Mouse (Mus musculus): ENCODE data around the gene Eftud2.

Gene Eftud2

DNA sequence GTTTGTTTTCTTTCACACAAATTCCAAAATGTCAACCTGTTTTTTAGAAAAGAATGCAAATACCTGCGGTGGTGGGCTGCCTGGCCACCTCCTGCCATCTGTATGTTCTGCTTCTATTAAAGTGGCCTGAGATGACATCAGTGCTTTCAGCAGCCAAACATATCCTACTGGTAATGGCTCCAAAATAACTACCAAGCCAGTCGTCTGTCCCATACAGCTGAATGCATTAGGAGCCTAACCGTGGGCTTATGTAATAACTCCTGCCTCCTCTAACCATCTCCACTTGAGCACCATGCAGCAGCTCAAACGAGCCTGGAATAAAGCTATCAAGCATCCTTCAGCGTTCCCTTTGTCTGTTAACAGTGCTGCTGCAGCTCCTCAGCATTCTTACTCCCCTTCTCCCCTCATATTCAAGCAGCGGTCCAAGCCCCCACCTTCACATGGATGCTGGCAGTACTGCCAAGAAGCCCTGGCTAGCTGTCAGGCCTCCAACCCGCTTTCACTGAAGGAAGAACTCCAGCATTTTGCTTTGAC lies 5.9 kb downstream of the Eftud2 start:
- DNase-seq = peak; percentile 54 to 63

DNA sequence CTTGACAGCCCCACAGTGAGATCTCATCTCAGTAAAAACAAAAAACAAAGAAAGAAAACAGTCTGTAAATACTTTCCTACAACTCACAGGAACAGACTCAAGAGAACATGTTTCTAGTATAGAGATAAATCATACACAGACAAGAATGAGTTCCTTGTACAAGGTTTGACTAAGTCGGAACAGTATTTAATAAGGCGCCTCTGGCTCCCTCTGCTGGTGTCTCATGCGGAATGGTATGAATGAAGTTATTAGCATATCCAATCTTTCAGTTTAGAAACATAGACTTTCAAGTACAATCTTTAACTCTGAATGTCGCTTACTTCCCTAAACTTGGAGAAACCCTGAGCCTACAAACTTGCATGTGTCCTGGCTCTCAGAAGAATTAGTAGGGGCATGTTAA lies 16.5 kb downstream of the Eftud2 start:
- DNase-seq = peak; percentile 85 to 89

DNA sequence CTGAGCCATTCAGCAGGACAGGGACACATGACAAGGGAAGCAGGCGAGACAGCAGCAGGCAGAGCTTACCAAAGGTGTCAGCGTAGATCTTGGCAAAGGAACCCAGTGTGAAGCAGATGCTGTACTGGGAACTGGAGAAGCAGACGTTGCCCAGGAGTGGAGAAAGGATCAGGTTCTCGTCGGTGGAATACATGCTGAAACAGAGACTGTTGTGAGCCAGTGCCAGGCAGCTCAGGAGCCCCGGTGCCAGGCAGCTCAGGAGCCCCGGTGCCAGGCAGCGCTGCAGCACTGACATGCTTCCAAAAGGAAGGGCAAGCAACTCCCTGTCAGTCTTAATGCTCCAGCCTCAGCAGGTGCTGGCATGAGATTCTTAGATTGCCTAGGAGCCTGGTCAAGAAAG lies 20.9 kb downstream of the Eftud2 start:
- peak; percentile 77 to 85 for DNase-seq

DNA sequence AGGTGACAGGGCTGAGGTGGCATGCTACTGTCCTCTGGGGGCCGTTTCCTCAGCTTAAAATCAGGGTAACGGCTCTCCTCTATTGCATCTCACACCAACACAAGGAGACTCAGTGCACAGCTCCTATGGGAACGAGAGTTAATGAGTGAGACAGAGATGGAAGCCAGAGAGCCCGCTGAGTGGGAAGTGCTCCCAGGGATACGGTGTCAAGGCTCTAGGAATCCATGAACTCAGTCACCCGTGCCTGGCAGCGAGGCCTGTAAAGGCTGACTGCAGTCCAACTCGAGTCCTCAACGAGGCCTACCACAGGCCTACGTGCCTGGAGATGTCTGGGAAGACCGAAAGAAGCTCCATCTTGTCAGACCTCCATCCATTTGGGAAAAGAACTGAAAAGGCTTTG lies 21.8 kb downstream of the Eftud2 start:
- peak; percentile 57 to 67 for DNase-seq

DNA sequence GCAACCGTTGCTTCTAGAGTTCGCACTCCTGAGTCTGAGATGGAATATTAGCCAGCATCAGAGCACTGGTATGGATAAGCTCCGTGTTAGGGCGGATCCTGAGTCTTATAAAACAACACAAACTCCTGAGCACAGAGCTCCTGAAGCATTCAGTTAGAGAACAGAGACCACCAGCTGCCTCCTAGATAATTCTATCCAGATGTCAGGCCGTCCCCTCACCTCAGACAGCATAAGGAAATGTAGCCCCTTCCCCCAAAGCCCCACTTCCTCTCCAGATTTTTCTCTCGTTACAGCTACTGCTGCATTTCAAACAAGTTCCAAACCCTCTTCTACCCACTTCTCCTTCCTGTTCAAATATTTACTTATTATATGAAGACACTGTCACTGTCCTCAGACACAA lies 24.8 kb downstream of the Eftud2 start:
- no peak for DNase-seq

DNA sequence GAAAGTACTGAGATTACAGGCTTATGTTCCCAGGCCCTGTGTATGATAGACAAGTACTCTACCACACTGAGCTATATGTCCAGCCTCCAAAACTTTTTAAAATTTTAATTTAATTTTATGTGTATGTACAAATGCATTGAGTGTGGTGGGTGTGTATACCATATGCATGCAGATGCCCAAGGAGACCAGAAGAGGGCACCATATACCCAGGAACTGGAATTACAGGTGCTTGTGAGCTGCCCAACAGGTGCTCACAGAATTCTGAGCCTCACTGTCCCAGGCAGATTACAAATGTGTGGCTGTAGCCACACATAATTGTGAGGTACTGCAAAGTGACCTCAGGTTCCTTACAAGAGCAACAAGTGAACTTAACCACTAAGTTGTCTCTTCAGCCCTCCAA lies 27.0 kb downstream of the Eftud2 start:
- DNase-seq = peak; percentile 29 to 32

DNA sequence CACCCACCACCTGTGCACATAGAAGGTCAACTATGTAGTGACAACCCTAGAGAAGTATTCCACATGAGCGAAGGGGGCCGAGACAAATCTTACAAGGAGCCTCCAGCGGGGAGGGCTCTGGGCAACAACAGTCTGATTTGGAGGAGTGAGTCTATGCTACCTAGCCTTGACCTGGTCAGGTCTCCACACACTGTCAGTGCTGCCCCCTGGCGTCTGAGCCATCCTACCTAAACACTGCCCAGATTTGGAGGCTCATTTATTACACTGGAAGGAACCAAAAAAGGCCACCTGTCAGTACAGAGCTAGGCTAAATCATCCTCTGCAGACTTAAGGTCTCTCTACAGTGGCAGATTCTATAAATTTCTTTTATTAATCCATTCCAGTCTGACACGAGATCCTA lies 28.9 kb downstream of the Eftud2 start:
- DNase-seq = peak; percentile 79 to 88

DNA sequence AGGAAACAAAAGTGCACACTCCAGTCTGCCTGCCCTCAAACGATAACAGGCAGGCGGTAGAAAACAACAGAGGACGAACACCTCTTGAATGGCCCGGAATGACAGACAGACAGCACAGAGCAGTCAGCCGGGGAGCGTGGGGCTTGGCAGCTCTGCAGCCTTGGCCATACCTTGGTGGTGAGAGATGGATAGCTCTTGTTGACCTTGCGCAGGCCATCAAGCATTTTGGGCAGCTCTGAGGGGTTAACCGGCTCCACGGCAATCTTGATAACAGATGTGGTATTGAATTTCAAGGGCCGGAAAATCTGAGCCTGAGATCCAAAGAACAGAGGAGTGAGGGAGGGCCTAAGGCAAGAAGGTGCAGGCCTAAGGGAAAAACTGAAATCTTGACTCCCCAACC lies 34.9 kb downstream of the Eftud2 start:
- no peak for DNase-seq

DNA sequence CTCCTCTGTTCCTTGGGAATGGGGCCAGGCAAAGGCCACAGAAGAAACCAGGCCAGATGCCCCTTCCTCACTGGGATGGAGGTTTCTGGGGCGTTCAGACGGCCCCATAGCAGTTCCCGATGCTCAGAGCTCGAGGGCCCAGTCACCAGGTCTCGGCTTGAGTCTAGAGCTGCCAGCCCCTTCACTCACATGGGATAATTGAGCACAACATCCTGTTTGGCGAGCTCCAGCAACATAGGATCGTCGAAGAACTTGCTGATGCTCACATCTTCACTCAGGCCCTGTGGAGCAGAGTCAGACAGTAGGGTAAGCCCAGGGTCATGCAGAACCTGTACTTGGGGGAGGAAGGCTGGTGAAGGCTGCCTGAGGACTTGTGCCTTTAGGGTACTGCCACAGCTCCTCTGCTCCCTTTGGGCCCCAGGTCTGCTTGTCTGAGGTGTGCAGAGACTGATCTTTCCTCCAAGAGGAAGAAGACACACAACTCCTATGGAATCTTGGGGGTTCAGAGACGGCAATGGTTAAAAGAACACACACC lies 42.1 kb downstream of the Eftud2 start:
- DNase-seq = no peak

DNA sequence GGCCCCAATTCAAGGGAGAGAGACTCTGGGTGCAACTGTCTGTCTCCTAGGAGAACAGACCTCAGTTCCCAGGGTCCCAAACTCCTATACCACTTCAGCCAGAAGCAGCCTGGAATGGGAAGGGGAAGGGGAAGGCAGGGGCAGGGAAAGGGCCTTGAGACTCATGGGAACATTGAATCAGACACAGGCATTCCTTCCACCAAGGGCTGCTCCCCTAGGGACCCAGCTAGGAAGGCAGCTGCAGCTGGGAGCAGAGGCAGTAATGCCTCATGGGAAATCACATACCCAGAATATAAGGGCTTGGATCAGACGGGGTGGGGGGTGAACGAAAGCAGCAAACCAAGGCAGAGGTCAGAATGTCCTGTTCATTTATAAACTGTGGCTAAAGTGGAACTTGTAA lies 42.7 kb downstream of the Eftud2 start:
- DNase-seq = no peak

DNA sequence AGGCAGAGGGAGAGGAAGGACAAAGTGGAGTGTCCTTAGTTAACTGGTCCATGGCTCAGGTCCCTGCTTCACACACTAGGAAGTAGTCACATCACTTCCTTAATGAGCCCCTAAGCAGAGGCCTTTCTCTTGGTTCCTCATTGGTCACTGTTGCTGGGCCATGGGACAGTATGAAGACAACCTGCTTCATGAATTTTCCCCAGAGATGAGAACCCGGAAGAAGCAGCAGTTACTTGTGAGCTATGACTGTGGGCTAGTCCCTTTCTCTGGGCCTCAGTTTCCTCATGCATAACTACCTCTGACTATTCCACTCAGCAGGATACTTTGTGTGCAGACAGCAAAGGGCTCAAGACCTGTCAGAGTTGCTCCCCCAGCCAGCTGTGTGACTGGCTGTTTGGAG lies 43.4 kb downstream of the Eftud2 start:
- no peak for DNase-seq

DNA sequence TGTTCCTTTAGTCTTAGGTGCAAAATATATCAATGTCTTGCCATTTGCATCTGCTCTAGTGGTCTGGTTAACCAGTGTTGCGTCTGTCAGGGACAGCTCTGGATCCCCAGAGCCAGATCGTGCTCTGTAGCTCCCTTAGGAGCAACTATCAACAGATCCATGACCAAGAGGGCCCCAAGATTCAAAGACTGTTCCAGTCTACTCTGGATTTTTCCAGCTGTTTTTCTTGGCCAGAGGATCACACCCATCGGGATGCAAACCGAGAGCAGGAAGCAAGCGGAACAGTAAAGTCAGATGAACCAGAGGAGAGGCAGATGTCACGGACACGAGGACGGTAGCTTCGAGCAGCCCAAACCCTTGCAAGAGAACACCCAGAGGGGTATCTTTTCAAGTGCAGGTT lies 44.6 kb downstream of the Eftud2 start:
- DNase-seq = no peak

DNA sequence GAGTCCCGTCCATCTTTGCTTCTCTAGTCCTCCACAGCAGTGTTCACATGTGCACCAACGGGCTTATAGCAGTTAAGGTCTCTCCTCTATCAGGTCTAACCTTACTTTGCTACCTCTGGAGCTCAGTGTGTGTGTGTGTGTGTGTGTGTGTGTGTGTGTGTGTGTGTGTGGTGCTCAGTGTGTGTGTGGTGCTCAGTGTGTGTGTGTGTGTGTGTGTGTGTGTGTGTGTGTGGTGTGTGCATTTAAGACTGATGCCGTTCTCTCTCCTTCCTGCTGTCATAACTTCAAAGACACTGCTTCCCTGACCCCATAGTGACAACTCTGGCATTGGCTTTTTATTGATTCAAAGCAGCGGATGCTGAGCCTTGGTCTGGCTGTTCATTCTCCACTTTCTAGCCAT lies 45.2 kb downstream of the Eftud2 start, which contains the start of gene Higd1b:
TSS of gene Higd1b (plus strand) at position 301 of the 400 bp plus-strand sequence.
- no peak for DNase-seq

DNA sequence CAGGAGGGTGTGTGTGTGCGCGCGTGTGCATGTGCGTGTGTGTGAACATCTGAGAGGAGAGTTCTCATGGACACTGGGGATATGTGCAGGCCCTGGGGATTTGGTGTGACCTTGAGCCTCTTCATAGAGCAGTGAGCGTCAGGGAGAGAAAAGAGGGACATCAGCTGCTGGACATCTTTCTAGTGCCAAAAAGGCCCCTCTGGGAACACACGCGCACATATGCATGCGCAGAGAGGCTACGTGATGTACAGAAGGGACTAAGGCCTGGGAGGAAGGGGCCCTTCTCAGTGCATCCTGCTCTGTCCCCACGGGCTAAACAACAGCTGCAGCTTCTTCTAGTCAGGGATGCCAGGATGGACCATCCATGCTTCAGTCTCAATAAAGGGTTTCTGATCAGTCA lies 46.6 kb downstream of the Eftud2 start:
- no peak for DNase-seq

DNA sequence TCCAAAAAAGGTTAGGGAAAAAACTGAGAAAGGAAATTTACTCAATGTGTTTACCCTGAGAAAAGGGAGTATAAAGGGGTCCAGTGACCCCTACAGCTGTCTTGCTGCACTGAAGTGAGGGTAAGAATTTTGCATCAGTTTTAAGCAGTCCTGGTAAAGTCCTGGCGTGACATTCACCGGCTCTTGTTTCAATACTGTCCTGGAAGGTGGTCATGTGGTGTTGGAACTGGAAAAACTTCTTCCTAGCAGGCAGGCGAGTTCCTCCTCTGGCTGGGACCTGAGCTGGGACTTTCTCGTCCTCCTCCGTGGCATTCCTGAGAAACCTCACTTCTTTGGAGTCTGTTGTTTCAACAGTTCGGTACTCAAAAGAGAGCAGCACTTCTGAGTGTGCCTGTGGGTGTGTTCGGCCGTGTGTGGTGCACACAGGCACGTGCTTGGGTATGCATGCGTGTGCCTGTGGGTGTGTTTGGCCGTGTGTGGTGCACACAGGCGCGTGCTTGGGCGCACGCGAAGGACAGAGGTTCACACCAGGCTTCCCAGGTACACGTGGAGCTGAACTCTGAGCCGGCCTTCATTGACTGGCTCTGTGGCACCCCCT lies 48.0 kb downstream of the Eftud2 start:
- DNase-seq = no peak

DNA sequence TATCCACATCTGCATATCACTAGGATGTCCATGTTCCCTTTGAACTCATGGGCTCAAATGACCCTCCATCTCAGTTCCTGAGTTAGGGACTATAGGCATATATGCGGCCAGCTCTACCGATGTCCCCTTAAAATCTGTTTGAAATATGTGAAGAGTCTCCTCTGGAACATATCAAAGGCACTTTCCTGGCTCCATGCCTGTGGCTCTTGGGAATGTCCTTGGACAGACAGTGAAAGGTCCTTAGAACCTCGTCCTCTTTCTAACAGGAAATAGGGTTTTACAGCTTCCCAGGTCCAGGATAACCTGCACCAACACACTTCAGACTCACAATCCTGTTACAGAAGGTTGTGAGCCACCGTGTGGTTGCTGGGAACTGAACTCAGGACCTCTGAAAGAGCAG lies 50.5 kb downstream of the Eftud2 start:
- no peak for DNase-seq

DNA sequence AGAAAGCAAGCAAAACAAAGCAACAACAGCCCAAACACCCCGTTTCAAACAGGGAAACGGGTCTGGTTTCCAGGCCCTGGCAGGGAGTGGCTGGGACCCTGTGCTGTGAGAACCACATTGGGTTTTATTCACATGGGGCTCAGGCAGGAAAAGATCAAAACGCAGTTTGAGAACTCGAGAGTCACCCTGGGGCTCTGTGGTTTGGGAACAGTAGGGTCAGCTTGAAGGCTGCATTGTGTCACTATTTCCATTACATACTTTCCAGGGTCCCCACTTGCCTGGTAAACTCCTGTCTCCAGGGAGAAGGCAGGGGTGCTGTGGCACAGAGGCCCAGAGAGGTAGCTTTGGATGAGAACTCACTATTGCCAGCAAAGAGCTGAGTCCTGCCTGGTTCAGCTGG lies 53.7 kb downstream of the Eftud2 start:
- no peak for DNase-seq

DNA sequence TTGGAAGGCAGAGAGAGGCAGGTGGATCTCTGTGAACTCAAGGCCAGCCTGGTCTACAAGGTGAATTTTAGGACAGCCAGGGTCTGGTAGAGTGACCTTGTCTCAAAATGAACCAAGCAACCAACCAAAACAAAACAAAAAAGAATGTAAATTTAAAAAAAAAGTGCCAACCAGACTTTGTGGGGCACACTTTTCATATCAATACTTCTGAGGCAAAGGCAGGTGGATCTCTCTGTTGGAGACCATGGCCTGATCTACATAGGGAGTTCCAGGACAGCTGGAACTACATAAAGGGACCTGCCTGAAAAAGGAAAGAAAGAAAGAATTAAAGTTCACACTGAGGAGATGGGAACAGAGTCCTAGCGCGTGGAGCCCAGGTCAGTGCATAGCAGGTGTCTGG lies 54.3 kb downstream of the Eftud2 start:
- no peak for DNase-seq

DNA sequence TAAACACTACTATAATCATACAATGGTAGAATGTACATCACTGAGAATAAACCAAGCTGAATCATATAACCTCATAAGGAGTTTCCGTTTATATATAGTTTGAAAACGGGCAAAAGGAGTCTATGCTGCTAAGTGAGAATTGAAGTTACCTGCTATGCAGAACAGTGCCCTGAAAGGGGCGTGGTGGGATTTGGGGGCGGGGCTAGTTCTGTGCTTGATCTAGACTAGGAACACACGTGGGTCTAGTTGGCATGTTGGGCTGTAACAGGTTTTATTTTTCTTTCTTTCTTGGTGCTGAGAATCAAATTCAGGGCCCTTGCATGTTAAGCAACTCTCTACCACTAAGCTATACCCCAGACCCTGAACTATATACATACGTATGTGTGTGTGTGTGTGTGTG lies 59.6 kb downstream of the Eftud2 start:
- no peak for DNase-seq

DNA sequence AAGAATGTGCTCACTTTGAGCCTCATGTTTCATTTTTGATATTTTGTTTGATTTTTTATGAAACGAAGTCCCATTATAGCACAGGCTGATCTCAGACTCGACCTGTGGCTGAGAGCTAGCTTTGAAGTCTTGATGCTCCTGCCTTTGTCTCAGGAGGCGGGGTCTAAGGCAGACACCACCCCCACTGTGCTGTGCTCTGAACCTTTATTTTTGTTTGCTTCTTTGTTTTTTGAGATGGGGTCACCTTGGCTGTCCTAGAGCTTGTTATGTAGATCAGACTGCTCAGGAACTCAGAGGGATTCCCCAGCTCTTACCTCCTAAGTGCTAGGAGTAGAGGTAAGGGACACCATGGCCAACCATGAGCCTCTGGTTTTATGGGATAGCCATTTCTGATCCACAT lies 60.4 kb downstream of the Eftud2 start:
- DNase-seq = no peak

DNA sequence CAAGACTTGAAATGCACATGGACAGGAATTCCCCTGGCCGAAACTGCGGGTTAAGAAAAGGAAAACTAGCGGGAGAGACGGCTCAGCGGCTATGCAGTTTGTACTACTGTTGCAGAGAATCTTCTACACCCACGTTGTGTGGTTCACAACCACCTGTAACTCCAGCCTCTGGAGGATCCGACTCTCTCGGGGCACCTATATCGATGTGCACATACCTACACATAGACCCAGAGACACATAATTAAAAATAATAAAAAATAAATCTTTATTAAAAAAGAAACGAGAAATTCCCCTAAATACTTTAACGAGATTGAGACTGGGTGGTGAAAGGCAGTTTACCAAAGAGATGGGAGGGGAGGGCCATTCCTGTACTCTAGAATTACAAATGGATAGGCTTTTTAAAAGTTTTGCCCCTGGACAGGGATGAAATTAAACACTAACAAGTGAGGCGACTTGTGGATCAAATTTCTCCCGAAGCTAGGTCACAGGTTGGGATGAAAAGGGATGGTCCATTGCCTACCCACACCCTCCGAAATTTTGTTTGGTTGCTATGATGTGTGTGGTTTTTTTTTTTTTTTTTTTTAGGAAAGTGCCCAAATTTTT lies 60.9 kb downstream of the Eftud2 start:
- no peak for DNase-seq

DNA sequence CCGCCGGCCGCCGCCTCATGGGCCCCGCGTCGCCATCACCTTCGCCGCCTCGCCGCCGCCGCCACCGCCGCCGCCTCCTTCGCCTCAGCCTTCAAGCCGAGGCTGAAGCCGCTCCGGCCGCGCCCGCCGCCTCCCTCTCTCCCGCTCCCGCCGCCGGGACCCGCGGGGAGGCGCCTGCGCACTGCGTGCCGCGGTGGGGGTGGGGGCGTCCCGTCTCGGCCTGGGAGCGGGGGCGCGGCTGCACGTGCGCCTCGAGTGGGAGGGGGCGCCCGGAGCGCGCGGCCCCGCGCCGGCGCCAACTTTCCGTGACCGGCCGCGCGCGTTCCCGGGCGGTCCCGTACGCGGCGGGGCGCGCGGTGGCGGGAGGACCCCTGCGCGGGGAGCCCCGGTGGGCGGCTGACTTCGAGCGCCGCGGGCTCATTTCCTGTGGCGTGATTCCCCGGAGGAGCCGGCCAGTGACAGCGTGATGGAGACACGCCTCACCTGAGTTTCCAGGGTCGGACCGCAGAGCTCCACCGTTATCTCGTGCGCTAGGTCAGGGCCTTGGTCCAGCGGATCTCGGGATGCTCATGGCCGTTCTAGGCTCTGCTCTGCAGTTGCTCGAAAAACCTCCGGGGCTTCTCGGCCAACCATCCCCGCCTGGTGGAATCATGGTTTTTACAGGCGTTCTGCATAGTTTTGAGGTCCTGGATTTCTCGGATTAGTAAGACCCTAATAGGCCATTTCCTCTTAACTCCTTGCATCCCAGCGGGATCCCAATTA lies 61.6 kb downstream of the Eftud2 start, which contains the start of gene Gjc1:
TSS of gene Gjc1 (minus strand) at position 680 of the 762 bp plus-strand sequence.
- DNase-seq = peak; percentile 77 to 81

Data from cerebellum, postnatal 14 days (tissue).